Comparison of ENCODE assay signal across 8 mouse cellular contexts in genomic region chr7:125444464-125445401, GRCm38 (mm10). TPM values are rescaled to one million over a fixed set of nuclear protein-coding genes. Genes with fewer than 3 reads are reported as not detected.
A peak's percentile ranks its signal among the peaks of the same experiment; 100 is the strongest.
DNase-seq lines count a peak whose midpoint lies in the region; ATAC-seq and TF ChIP-seq lines count a peak whose summit lies in the region.

TSS of gene Kdm8 (plus strand) at chr7:125444676.

- H3K4me3 ChIP-seq in hindbrain, embryonic 10.5 days: peak within 1 kb of the TSS; percentile 71
- H3K4me3 ChIP-seq in lung, postnatal 0 days (ENCODE audit: low read depth, low read length): peak within 1 kb of the TSS; percentile 58

- no peaks in the 10 kb centered on the region for H3K9me3 ChIP-seq in hindbrain, embryonic 10.5 days
- H3K9me3 ChIP-seq in lung, postnatal 0 days (ENCODE audit: low read length): no peaks in the 10 kb centered on the region

- H3K36me3 ChIP-seq in hindbrain, embryonic 10.5 days: no peaks in the 10 kb centered on the region
- no peaks in the 10 kb centered on the region for H3K36me3 ChIP-seq in lung, postnatal 0 days (ENCODE audit: insufficient read depth, low read length)

- peak; percentile 96 for ATAC-seq in frontal cortex, adult (ENCODE audit: low TSS enrichment)
- ATAC-seq in lung, postnatal 0 days: peak; percentile 98

- 1% methylated on average over 61 of the region's 61 CpGs for WGBS in hindbrain, embryonic 10.5 days
- 2% methylated on average over 61 of the region's 61 CpGs for WGBS in lung, postnatal 0 days

- H3K4me1 ChIP-seq in hindbrain, embryonic 10.5 days (replicated peaks): peaks cover 33% of the 10 kb centered on the region
- H3K4me1 ChIP-seq in lung, postnatal 0 days (ENCODE audit: insufficient read depth, low read depth, low read length): no peaks in the 10 kb centered on the region; the same call in 1 of the 2 replicates

- peak within 1 kb of the TSS; percentile 99 for H3K27ac ChIP-seq in hindbrain, embryonic 10.5 days
- H3K27ac ChIP-seq in lung, postnatal 0 days (ENCODE audit: low read length): peak within 1 kb of the TSS; percentile 96

- H3K9ac ChIP-seq in lung, postnatal 0 days (replicated peaks; ENCODE audit: low read depth): peak within 1 kb of the TSS; percentile 48

- peak within 1 kb of the TSS; percentile 57 for H3K4me2 ChIP-seq in lung, postnatal 0 days (replicated peaks; ENCODE audit: low read depth, low read length)

- no peak for TF ChIP-seq CTCF in lung, postnatal 0 days (IDR thresholded peaks at IDR 0.05)

- DNase-seq in MN1 (ENCODE audit: low spot score): peak; percentile 96
- DNase-seq in cerebellum, adult 9-10 months: peak; percentile 94
- peak; percentile 94 for DNase-seq in hindbrain, embryonic 10.5 days (ENCODE audit: low spot score)
- DNase-seq in layer of hippocampus, adult 9-11 months: peak; percentile 93
- peak; percentile 99 for DNase-seq in lung, postnatal 0 days (ENCODE audit: low spot score)
- peak; percentile 87 for DNase-seq in ovary, postnatal 14 days (ENCODE audit: low spot score)
- DNase-seq in thymus, postnatal 14 days: peak; percentile 96

- 0 out of 2 replicates have a peak, but pooled peaks have one; percentile 36 for TF ChIP-seq EP300 in lung, postnatal 0 days (IDR thresholded peaks at IDR 0.05)

- H3K27me3 ChIP-seq in hindbrain, embryonic 10.5 days (ENCODE audit: insufficient read depth, poor library complexity, severe bottlenecking): no peaks in the 10 kb centered on the region
- no peaks in the 10 kb centered on the region for H3K27me3 ChIP-seq in lung, postnatal 0 days (replicated peaks; ENCODE audit: insufficient read depth, low read length)

RNA-seq across cellular contexts. Expression of gene Kdm8, which starts in this region (rescaled TPM):
- polyA plus RNA-seq in hindbrain, embryonic 10.5 days (2016; fragmentation: Nextera tagmentation; extraction: Ambion mirVana): 15.3 and 15.9 TPM in 2 replicates
- 4.2 and 5.6 TPM in 2 replicates for polyA plus RNA-seq in lung, postnatal 0 days (2015; fragmentation: Nextera tagmentation; extraction: Ambion mirVana)

Comparison
In these comparisons a context has a peak if more than half of its experiments do, and no peak if none do; other contexts are left out.
1. Peak in every context shown above with its lines: DNase-seq, ATAC-seq, H3K4me3 ChIP-seq and H3K27ac ChIP-seq.